Mouse (Mus musculus) hindbrain, postnatal 0 days (tissue): ENCODE measurements around the gene Rdm1. TPM values are rescaled to one million over a fixed set of nuclear protein-coding genes. Genes with fewer than 3 reads are reported as not detected.

Experiments used
- ATAC-seq: fragments of 200-750 bp; cut with Nextera tagmentation; 2 replicates; pipeline ENCODE4 v1.8.0; 2017; ENCODE audit warnings: mild to moderate bottlenecking, moderate TSS enrichment, moderate library complexity
- DNase-seq: peaks from one replicate; pipeline ENCODE4 v3.0.0-alpha.2; 2015; ENCODE audit warnings: low spot score
- H3K27ac ChIP-seq: fragments of 300-500 bp; sonication (generic); 2 replicates; pipeline ENCODE4 v1.5.1; 2014; ENCODE audit warnings: mild to moderate bottlenecking
- H3K27me3 ChIP-seq: fragments of 300-500 bp; sonication (generic); 2 replicates; pipeline ENCODE4 v1.6.1; 2014; ENCODE audit warnings: low read length, mixed read lengths; ENCODE audit not compliant: insufficient read depth
- H3K36me3 ChIP-seq: fragments of 300-500 bp; sonication (generic); 2 replicates; pipeline ENCODE4 v1.6.1; 2014; ENCODE audit warnings: low read length, mixed read lengths; ENCODE audit not compliant: insufficient read depth
- H3K4me1 ChIP-seq: fragments of 300-500 bp; sonication (generic); 2 replicates; pipeline ENCODE4 v1.6.1; 2014; ENCODE audit warnings: antibody characterized with exemption, low read length, mixed read lengths; ENCODE audit not compliant: insufficient read depth
- H3K4me2 ChIP-seq: fragments of 300-500 bp; sonication (generic); 2 replicates; pipeline ENCODE4 v1.6.1; 2014; ENCODE audit warnings: low read depth, mild to moderate bottlenecking, low read length, moderate library complexity, mixed read lengths
- H3K4me3 ChIP-seq: fragments of 300-500 bp; sonication (generic); 2 replicates; pipeline ENCODE4 v1.5.1; 2014; ENCODE audit warnings: low read length
- H3K9ac ChIP-seq: fragments of 300-500 bp; sonication (generic); replicated peaks from 2 replicates; pipeline ENCODE4 v1.6.1; 2014; ENCODE audit warnings: mild to moderate bottlenecking, low read length, moderate library complexity, mixed read lengths
- H3K9me3 ChIP-seq: fragments of 300-500 bp; sonication (generic); 2 replicates; pipeline ENCODE4 v1.6.1; 2016; ENCODE audit warnings: low read length, mixed read lengths
- CTCF ChIP-seq: IDR thresholded peaks from 2 replicates; pipeline ENCODE4 v1.5.1; 2016; ENCODE audit warnings: antibody characterized with exemption, control low read depth, low read depth
- WGBS: fragments of 180-500 bp; shearing (Covaris S2); extraction: QIAGEN DNeasy Blood & Tissue Kit; methylation state at CpG from one replicate; pipeline ENCODE4 v1.1.7; 2014; 5-methylcytosine and 5-hydroxymethylcytosine counted together
- polyA plus RNA-seq: library from polyadenylated mRNA; unstranded; fragments of >200 nt; fragmentation: Nextera tagmentation; extraction: Ambion mirVana; gene quantifications from 2 replicates; pipeline ENCODE4 v1.2.1, GENCODE M21; 2015
- total RNA-seq: library from RNA; depleted of rRNA; stranded (reverse); fragments of >200 nt; gene quantifications from 2 replicates; pipeline ENCODE4 v1.2.3, GENCODE M21; 2014

The Rdm1 gene
- total and polyA plus RNA-seq, 2 experiments from 2014 or later: 13.8 to 15.2 TPM

GRCm38 (mm10) chr11:101658751-101659558 lies 32.0 kb downstream of the Rdm1 start:
- Histone ChIP-seq H3K27ac (peak overlapping the region; percentile 42; the same call in 1 of the 2 replicates), H3K4me1 (peaks cover 6% of the 10 kb centered on the region; the same call in 1 of the 2 replicates), H3K9me3 (no peaks in the 10 kb centered on the region), H3K27me3 (no peaks in the 10 kb centered on the region), H3K4me2 (no peak overlapping the region), H3K9ac (no peak overlapping the region), H3K4me3 (no peak overlapping the region), H3K36me3 (no peaks in the 10 kb centered on the region)
- peak; percentile 11; the same call in 1 of the 2 replicates for ATAC-seq
- 37% methylated on average over 10 of the region's 10 CpGs for WGBS
- DNase-seq: peak; percentile 88
- TF ChIP-seq CTCF: peak; percentile 84

GRCm38 (mm10) chr11:101661191-101661590 lies 34.2 kb downstream of the Rdm1 start:
- Histone ChIP-seq H3K27ac (no peak overlapping the region), H3K27me3 (no peaks in the 10 kb centered on the region), H3K36me3 (no peaks in the 10 kb centered on the region), H3K4me1 (peaks cover 6% of the 10 kb centered on the region; the same call in 1 of the 2 replicates), H3K9me3 (no peaks in the 10 kb centered on the region), H3K4me3 (no peak overlapping the region), H3K9ac (no peak overlapping the region), H3K4me2 (no peak overlapping the region)
- no peak for DNase-seq
- WGBS: 79% methylated on average over 7 of the region's 7 CpGs
- no peak for TF ChIP-seq CTCF
- no peak for ATAC-seq

DNA sequence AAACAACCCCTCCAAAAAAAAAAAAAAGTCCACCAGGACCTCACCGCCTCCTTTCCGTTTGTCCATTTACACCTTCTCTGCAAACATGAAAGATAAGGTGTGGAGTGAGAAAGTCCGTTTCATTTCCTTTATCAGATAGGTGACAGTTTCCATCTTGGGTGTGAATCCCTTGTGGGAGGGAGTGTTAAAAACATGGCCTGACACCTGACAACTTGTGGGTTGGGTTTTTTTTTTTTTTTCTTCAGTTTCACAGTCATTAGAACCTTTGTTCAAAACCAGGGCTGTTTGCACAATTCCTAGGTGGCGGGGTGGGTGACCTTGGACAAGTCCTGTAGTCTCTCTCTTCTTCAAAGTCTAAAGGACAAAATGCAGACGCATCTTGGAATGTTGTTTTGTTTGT lies 34.8 kb downstream of the Rdm1 start:
- no peak for TF ChIP-seq CTCF
- no peaks in the 10 kb centered on the region for H3K9me3 ChIP-seq
- no peak overlapping the region for H3K4me2 ChIP-seq
- H3K4me3 ChIP-seq: no peak overlapping the region
- no peak overlapping the region for H3K27ac ChIP-seq
- DNase-seq (no peak), ATAC-seq (no peak)
- no peak overlapping the region for H3K9ac ChIP-seq
- no peaks in the 10 kb centered on the region for H3K36me3 ChIP-seq
- no peaks in the 10 kb centered on the region for H3K27me3 ChIP-seq
- WGBS: 74% methylated on average over 5 of the region's 5 CpGs
- H3K4me1 ChIP-seq: peaks cover 6% of the 10 kb centered on the region; the same call in 1 of the 2 replicates

DNA sequence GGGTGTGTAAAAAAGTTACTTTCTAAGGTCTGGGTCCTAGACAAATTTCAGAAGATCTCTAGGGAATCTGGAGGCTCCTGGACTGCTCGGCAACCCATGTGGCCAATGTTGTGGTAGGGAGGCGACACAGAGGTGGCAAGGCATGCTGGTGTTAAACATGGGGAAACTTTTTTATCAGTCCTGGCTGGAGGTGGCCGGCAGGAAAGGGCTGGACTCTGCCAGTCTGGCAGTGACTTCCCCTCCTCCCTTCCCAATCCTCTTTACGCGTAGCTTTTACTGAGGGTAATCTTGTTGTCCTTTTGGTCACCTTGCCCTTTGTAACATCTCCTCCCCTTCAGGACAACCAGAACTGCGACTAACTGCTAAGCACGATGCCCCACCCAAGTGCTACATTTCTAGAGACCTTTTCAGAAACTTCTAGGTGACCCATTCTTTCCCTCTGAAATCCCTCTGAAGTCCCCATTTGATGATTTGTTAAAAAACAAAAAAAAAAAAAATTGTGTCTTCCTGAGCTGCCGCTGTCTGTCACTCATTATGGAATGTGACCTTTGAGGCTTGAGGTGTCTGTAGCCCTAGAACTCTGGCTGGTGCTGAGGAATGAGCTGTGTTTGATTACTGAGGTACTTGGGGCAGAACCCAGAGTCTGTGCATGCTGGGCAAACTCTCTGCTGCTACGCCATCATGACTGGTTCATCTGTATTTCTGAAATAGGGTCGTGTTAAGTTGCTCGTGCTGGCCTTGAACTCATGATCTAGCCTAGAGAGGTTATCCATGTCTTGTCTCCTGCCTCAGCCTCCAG lies 36.4 kb downstream of the Rdm1 start:
- Histone ChIP-seq H3K4me3 (no peak overlapping the region), H3K36me3 (no peaks in the 10 kb centered on the region), H3K4me2 (no peak overlapping the region), H3K9ac (no peak overlapping the region), H3K27me3 (no peaks in the 10 kb centered on the region), H3K27ac (no peak overlapping the region), H3K9me3 (no peaks in the 10 kb centered on the region), H3K4me1 (peaks cover 5% of the 10 kb centered on the region)
- 78% methylated on average over 11 of the region's 11 CpGs for WGBS
- DNase-seq: no peak
- no peak for TF ChIP-seq CTCF
- ATAC-seq: no peak

DNA sequence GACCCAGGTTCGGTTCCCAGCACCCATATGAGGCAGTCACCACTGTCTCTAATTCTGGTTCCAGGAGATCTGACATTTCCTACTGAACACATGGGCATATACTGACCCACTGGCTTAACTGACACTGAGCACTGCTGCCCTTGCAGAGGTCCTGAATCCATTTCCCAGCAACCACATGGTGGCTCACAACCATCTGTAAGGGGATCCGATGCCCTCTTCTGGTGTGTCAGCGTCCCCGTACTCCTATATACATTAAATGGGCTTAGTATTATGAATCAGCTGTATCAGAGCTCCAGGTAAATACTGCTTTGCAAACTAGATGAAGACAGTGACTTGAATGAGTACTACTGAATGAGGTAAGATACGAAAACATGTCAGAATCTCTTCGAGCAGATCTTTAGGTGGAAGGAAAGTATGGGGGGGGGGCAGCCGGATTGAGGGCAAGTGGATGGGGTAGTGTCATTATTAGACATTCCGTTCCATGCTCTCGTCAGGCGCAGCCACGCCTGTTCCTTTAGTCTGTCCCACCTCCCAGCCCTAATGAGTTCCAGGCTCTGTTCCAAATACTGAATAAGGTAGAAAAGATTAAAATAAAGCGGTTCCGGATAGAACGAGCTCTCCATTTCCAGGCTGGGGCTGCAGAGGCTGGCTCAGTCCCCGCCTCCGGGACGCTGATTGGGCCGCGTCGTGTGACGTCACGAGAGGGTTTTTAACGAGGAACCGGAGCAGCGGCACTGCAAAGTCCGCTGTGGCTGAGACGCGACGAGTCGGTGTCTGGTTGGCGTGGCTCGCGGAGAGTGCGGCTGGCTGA lies 38.0 kb downstream of the Rdm1 start, which contains the start of gene Arl4d:
Gene Arl4d (plus strand): TSS at position 717 of the 811 bp plus-strand sequence.
- WGBS: 6% methylated on average over 34 of the region's 34 CpGs
- H3K4me2 ChIP-seq: peak within 1 kb of the TSS; percentile 75
- H3K4me1 ChIP-seq: peaks cover 6% of the 10 kb centered on the region
- H3K36me3 ChIP-seq: no peaks in the 10 kb centered on the region
- peak; percentile 52 for TF ChIP-seq CTCF
- H3K9ac ChIP-seq: peak within 1 kb of the TSS; percentile 49
- H3K27ac ChIP-seq: peak within 1 kb of the TSS; percentile 80
- DNase-seq: peak; percentile 97
- no peaks in the 10 kb centered on the region for H3K27me3 ChIP-seq
- ATAC-seq: peak; percentile 96
- H3K9me3 ChIP-seq: no peaks in the 10 kb centered on the region
- peak within 1 kb of the TSS; percentile 47 for H3K4me3 ChIP-seq

DNA sequence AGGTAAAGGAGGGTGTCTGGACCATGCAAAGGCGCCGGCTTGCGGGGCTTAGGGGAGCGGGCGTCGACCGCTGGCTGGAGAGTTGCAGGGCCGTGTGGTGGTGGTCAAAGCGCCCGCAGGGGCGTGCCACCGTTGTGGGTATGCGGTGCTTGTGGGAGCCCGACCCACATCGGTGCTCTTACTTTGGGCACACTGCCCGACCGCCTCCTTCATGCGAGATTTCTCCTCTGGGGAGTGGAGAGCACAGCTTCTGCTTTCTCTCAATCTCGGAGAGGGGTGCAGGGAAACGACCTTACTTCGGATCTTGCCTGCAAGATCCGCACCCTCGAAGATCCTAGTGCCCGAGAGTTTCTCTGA lies 38.6 kb downstream of the Rdm1 start:
- Histone ChIP-seq H3K27ac (peak overlapping the region; percentile 80), H3K36me3 (no peaks in the 10 kb centered on the region), H3K9me3 (no peaks in the 10 kb centered on the region), H3K9ac (peak overlapping the region; percentile 49), H3K4me2 (peak overlapping the region; percentile 75), H3K4me3 (peak overlapping the region; percentile 47), H3K4me1 (peaks cover 6% of the 10 kb centered on the region), H3K27me3 (no peaks in the 10 kb centered on the region)
- DNase-seq: no peak
- WGBS: under 1% methylated on average over 24 of the region's 24 CpGs
- no peak; the same call in 1 of the 2 replicates for ATAC-seq
- TF ChIP-seq CTCF: 0 out of 2 replicates have a peak, but pooled peaks have one; percentile 4
